Mouse (Mus musculus): Measurements from ENCODE around the gene Rasgrp2.

GRCm38 (mm10) chr19:6384954-6385353, 14.2 kb upstream of the Rasgrp2 start:
- TF ChIP-seq CTCF (IDR thresholded peaks at IDR 0.05; ENCODE audit: control insufficient read depth, insufficient read depth, insufficient replicate concordance, low read depth, low read length) = no peak
- TF ChIP-seq POLR2A (IDR thresholded peaks at IDR 0.05; ENCODE audit: control insufficient read depth, low read depth, low read length) = no peak
